Comparison of ENCODE assay signal across 8 mouse cellular contexts in genomic region chr3:115709118-115709574, GRCm38 (mm10). TPM values are rescaled to one million over a fixed set of nuclear protein-coding genes. Genes with fewer than 3 reads are reported as not detected.
DNase-seq lines count a peak whose midpoint lies in the region; ATAC-seq and TF ChIP-seq lines count a peak whose summit lies in the region.

No protein-coding gene starts in this region.

- H3K9ac ChIP-seq in liver, adult 2 months (ENCODE audit: low read depth, low read length), result no peak overlapping the region
- H3K9ac ChIP-seq in heart, embryonic 13.5 days, result 0 out of 2 replicates have a peak overlapping the region, but pooled peaks have one; percentile 33
- no peak overlapping the region for H3K9ac ChIP-seq in midbrain, embryonic 16.5 days (ENCODE audit: low read depth, low read length)

- peaks cover 17% of the 10 kb centered on the region; the same call in 1 of the 2 replicates for H3K79me2 ChIP-seq in liver, adult 2 months (ENCODE audit: control insufficient read depth, insufficient read depth, low read length)

- no peaks in the 10 kb centered on the region for H3K9me3 ChIP-seq in heart, embryonic 13.5 days
- H3K9me3 ChIP-seq in midbrain, embryonic 16.5 days (replicated peaks; ENCODE audit: control insufficient read depth, low read length, poor library complexity, severe bottlenecking), result no peaks in the 10 kb centered on the region

- intact Hi-C loops in left cerebral cortex, postnatal 14 days (cut with DNase I), result no loop called here

- peaks cover 19% of the 10 kb centered on the region for H3K4me1 ChIP-seq in liver, adult 2 months (ENCODE audit: control insufficient read depth, insufficient read depth, low read length)
- peaks cover 46% of the 10 kb centered on the region for H3K4me1 ChIP-seq in heart, embryonic 13.5 days
- H3K4me1 ChIP-seq in midbrain, embryonic 16.5 days (ENCODE audit: control insufficient read depth, insufficient read depth, low read length), result peaks cover 4% of the 10 kb centered on the region; the same call in 1 of the 2 replicates

- H3K4me3 ChIP-seq in liver, adult 2 months (ENCODE audit: insufficient read depth, low read depth, low read length), result no peak overlapping the region
- no peak overlapping the region for H3K4me3 ChIP-seq in heart, embryonic 13.5 days
- H3K4me3 ChIP-seq in midbrain, embryonic 16.5 days (ENCODE audit: low read depth, low read length), result no peak overlapping the region

- H3K36me3 ChIP-seq in liver, adult 2 months (ENCODE audit: control insufficient read depth, insufficient read depth, low read length), result peaks cover 23% of the 10 kb centered on the region
- H3K36me3 ChIP-seq in heart, embryonic 13.5 days, result peaks cover 75% of the 10 kb centered on the region
- no peaks in the 10 kb centered on the region; the same call in 1 of the 2 replicates for H3K36me3 ChIP-seq in midbrain, embryonic 16.5 days (ENCODE audit: control insufficient read depth, insufficient read depth, low read length)

- no peaks in the 10 kb centered on the region for H3K27me3 ChIP-seq in liver, adult 2 months (ENCODE audit: control insufficient read depth, insufficient read depth, low read length)
- no peaks in the 10 kb centered on the region for H3K27me3 ChIP-seq in heart, embryonic 13.5 days (replicated peaks)
- peaks cover 4% of the 10 kb centered on the region; the same call in 1 of the 2 replicates for H3K27me3 ChIP-seq in midbrain, embryonic 16.5 days (ENCODE audit: control insufficient read depth, insufficient read depth, low read depth, low read length)

- peak overlapping the region; percentile 48 for H3K4me2 ChIP-seq in heart, embryonic 13.5 days
- H3K4me2 ChIP-seq in midbrain, embryonic 16.5 days (ENCODE audit: low read length), result no peak overlapping the region

- 75% methylated on average over 6 of the region's 6 CpGs for WGBS in liver, adult 2 months
- 55% methylated on average over 6 of the region's 6 CpGs for WGBS in heart, embryonic 13.5 days
- WGBS in midbrain, embryonic 16.5 days, result 86% methylated on average over 6 of the region's 6 CpGs

- H3K27ac ChIP-seq in liver, adult 2 months (replicated peaks; ENCODE audit: insufficient read depth, low read depth, low read length), result no peak overlapping the region; the same call in 1 of the 2 replicates
- H3K27ac ChIP-seq in heart, embryonic 13.5 days (replicated peaks), result peak overlapping the region; percentile 73
- no peak overlapping the region for H3K27ac ChIP-seq in midbrain, embryonic 16.5 days (ENCODE audit: low read length)

- ATAC-seq in heart, embryonic 13.5 days (ENCODE audit: extremely low read depth, insufficient number of reproducible peaks, low FRiP score, low TSS enrichment), result peak; percentile 38; the same call in 1 of the 2 replicates
- ATAC-seq in midbrain, embryonic 16.5 days, result no peak

- DNase-seq in liver, adult 2 months (ENCODE audit: extremely low read depth, low read depth, low spot score), result peak; percentile 22
- DNase-seq in liver, result no peak
- peak; percentile 55 for DNase-seq in kidney, postnatal 10 days
- DNase-seq in lung, postnatal 4 days, result peak; percentile 55 to 57
- DNase-seq in left cerebral cortex, postnatal 14 days (ENCODE audit: low spot score in 2 of 2), result no peak
- DNase-seq in left cerebral cortex, adult 9 months (ENCODE audit: low spot score in 2 of 2), result no peak

- TF ChIP-seq CTCF in liver, adult 2 months (IDR thresholded peaks at IDR 0.05; ENCODE audit: low read depth, low read length), result no peak

- TF ChIP-seq POLR2A in liver, adult 2 months (IDR thresholded peaks at IDR 0.05; ENCODE audit: extremely low read depth, insufficient read depth, low read length), result no peak

RNA-seq across cellular contexts. Expression of gene S1pr1, which starts 5.7 kb away (rescaled TPM):
- 21.5 and 35.2 TPM in 2 replicates for total RNA-seq in liver, adult 2 months (2014; rRNA removed)
- 77.7 and 95.7 TPM in 2 replicates for polyA plus RNA-seq in liver, adult 2 months (2012; rRNA removed)
- 76.9 and 80.8 TPM in 2 replicates for polyA plus RNA-seq in heart, embryonic 13.5 days (2015; fragmentation: Nextera tagmentation; extraction: Ambion mirVana)
- 10 to 100 TPM; 79.8 to 86.9 TPM for total RNA-seq in left cerebral cortex, postnatal 14 days (2021)
- polyA plus RNA-seq in midbrain, embryonic 16.5 days (2015; fragmentation: Nextera tagmentation; extraction: Ambion mirVana), result 23.6 and 29.9 TPM in 2 replicates

Comparison
In these comparisons a context has a peak if more than half of its experiments do, and no peak if none do; other contexts are left out.
1. DNase-seq: peak in liver, adult 2 months (single experiment), kidney, postnatal 10 days (single experiment) and lung, postnatal 4 days (2 of 2); none in liver (single experiment), left cerebral cortex, postnatal 14 days (0 of 2) and left cerebral cortex, adult 9 months (0 of 2).